Mouse (Mus musculus): ENCODE measurements at regions not wholly inside any gene's neighbourhood (a gene's known extent, or its start where the extent isn't known, plus 50 kb on each side); places are given as distances from the start of the nearest gene placed in this dataset.

GRCm38 (mm10) chr12:118784643-118785042 lies 61.5 kb upstream of the Sp8 start:
- ATAC-seq (replicated peaks in 1 of 2; ENCODE audit: insufficient read depth in 1 of 2, low FRiP score in 2 of 2, low TSS enrichment in 1 of 2, low read depth in 1 of 2, poor library complexity in 2 of 2, severe bottlenecking in 2 of 2) = no peak

- no peak for ATAC-seq (replicated peaks in 1 of 2; ENCODE audit: insufficient read depth in 1 of 2, low FRiP score in 2 of 2, low TSS enrichment in 1 of 2, low read depth in 1 of 2, poor library complexity in 2 of 2, severe bottlenecking in 2 of 2)
Measured at GRCm38 (mm10) chr12:118781978-118782377, 64.2 kb upstream of the Sp8 start.

- ATAC-seq (replicated peaks in 1 of 2; ENCODE audit: insufficient read depth in 1 of 2, low FRiP score in 2 of 2, low TSS enrichment in 1 of 2, low read depth in 1 of 2, poor library complexity in 2 of 2, severe bottlenecking in 2 of 2) = no peak
Measured at GRCm38 (mm10) chr12:118775463-118776064, 70.6 kb upstream of the Sp8 start.

DNA sequence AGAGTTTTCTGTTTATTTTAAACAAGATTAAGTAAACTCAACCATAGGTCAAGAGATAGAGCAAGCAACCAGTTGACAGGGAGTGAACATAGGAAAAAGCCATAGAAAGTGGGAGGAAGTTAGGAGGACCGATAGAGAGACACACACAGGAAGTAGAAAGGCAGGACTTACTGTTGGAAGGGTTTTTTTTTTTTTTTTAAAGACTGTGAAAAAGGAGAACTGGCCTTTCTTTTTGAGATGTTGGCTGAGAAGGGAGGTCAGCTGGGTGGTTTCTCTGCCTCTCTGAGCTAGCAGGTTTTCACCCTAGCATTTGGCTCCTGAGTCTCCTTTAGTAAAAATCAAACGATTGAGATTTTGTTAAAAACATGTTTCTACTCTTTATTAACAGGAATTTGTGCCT lies 73.3 kb upstream of the Sp8 start:
- ATAC-seq (replicated peaks in 1 of 2; ENCODE audit: insufficient read depth in 1 of 2, low FRiP score in 2 of 2, low TSS enrichment in 1 of 2, low read depth in 1 of 2, poor library complexity in 2 of 2, severe bottlenecking in 2 of 2) = no peak

GRCm38 (mm10) chr12:118766472-118766871 lies 79.7 kb upstream of the Sp8 start:
- ATAC-seq (replicated peaks in 1 of 2; ENCODE audit: insufficient read depth in 1 of 2, low FRiP score in 2 of 2, low TSS enrichment in 1 of 2, low read depth in 1 of 2, poor library complexity in 2 of 2, severe bottlenecking in 2 of 2) = no peak

DNA sequence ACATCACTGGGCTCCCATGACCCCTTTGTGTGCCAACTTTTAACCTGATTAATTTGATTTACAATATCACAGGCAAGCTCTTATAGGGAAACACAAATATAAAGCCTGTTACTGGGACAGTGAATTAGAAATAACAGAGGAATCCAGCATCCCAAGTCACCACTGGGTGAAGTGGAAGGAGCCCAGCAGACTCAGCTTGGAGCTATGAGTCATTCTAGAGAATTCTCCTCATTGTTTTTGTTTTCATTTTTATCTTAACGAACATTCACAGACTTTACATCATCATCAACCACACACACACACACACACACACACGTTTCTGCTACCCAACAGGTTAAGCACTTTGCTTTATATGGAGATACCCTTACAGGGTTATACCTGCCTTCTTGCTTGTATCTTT lies 92.1 kb upstream of the Sp8 start:
- ATAC-seq (replicated peaks in 1 of 2; ENCODE audit: insufficient read depth in 1 of 2, low FRiP score in 2 of 2, low TSS enrichment in 1 of 2, low read depth in 1 of 2, poor library complexity in 2 of 2, severe bottlenecking in 2 of 2) = no peak

GRCm38 (mm10) chr12:118739103-118739502 lies 107.0 kb upstream of the Sp8 start:
- ATAC-seq (replicated peaks in 1 of 2; ENCODE audit: insufficient read depth in 1 of 2, low FRiP score in 2 of 2, low TSS enrichment in 1 of 2, low read depth in 1 of 2, poor library complexity in 2 of 2, severe bottlenecking in 2 of 2) = peak in 1 of 2 experiments; percentile 42; a peak in 1 of 4 replicates

DNA sequence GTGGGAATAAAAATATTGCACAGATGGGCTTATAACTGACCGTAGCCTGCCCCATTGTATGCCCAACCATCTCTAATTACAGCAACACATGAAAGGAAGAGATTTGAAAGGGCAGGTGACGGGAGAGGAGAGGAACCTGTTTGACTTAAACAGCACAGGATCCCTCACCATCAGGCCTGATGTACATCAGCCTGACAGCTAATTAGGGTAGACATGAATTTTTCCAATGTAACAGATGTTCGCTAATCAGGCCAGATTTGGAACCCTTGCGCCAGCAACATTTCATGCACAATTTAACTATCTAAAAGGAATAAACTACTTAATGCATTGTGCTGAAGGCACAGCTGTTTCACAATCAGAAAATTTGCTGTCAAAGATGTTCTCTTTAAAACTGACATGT lies 120.2 kb upstream of the Sp8 start:
- ATAC-seq (replicated peaks in 1 of 2; ENCODE audit: insufficient read depth in 1 of 2, low FRiP score in 2 of 2, low TSS enrichment in 1 of 2, low read depth in 1 of 2, poor library complexity in 2 of 2, severe bottlenecking in 2 of 2) = no peak

DNA sequence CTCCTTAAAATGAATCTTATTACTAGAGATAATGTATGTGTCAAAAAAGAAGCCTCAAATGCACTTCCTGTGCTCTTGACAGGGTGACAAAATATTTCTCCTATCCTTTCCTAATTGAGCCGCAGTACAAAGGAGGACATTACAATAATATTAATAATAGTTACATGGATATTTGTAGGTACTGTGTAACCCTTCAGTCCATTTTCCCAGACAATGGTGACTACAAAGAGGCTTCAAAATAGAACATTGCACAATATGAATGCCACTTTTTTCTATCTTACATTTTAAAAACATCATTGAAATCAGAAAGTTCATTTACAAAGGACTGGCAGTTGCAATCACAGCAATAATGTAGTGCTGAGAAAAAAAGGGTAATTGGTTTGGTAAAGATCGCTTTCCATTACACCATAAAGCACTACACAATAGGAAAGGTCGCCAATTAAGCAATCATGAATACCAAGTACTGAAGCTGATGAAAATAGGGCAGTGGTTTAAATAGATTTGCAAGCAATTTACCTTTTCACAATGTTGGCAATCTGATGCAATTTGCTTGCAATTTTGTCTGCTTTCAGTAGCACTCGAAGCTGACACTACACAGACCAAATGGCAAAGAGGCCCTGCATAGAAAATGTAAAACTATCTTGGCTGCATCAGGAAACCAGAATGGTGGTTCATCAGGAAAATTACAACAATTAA lies 126.1 kb upstream of the Sp8 start:
- peak in 1 of 2 experiments; percentile 66; a peak in 1 of 4 replicates for ATAC-seq (replicated peaks in 1 of 2; ENCODE audit: insufficient read depth in 1 of 2, low FRiP score in 2 of 2, low TSS enrichment in 1 of 2, low read depth in 1 of 2, poor library complexity in 2 of 2, severe bottlenecking in 2 of 2)

DNA sequence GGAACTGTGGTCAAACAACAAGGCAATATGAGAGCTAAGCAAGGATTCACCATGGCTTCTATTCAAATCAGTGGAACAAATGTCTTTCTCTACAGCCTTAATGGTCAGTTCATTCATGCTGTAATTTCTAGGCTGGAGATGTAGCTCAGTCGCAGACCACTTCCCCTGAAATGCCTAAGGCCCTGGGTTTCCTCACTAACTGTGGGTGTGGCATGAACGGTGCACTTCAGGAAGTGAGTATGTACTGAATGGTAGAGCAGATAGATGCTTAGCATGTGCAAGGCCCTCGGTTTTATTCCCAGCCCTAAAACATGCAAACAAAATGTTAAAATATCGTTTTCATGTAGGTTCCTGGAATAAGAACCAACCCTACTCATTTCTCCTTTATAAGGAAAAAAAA lies 129.3 kb upstream of the Sp8 start:
- no peak for ATAC-seq (replicated peaks in 1 of 2; ENCODE audit: insufficient read depth in 1 of 2, low FRiP score in 2 of 2, low TSS enrichment in 1 of 2, low read depth in 1 of 2, poor library complexity in 2 of 2, severe bottlenecking in 2 of 2)

- ATAC-seq (replicated peaks in 1 of 2; ENCODE audit: insufficient read depth in 1 of 2, low FRiP score in 2 of 2, low TSS enrichment in 1 of 2, low read depth in 1 of 2, poor library complexity in 2 of 2, severe bottlenecking in 2 of 2) = no peak
Measured at GRCm38 (mm10) chr12:118706626-118707025, 139.5 kb upstream of the Sp8 start.

DNA sequence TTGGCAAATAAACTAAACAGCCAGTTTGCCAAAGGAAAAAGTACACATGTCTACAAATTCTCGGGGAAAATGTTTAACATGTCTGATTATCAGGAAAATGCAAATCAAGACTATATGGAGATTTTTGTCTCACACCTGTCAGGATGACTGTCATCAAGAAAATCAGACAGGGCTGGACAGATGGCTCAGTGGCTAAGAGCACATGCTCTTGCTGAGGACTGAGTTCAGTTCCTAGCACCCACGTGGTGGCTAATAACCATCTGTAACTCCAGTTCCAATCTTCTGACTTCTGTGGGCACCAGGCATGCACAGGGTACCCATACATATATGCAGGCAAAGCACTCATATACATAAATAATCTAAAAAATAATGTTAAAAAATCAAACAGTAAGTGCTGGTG lies 141.3 kb upstream of the Sp8 start:
- no peak for ATAC-seq (replicated peaks in 1 of 2; ENCODE audit: insufficient read depth in 1 of 2, low FRiP score in 2 of 2, low TSS enrichment in 1 of 2, low read depth in 1 of 2, poor library complexity in 2 of 2, severe bottlenecking in 2 of 2)

DNA sequence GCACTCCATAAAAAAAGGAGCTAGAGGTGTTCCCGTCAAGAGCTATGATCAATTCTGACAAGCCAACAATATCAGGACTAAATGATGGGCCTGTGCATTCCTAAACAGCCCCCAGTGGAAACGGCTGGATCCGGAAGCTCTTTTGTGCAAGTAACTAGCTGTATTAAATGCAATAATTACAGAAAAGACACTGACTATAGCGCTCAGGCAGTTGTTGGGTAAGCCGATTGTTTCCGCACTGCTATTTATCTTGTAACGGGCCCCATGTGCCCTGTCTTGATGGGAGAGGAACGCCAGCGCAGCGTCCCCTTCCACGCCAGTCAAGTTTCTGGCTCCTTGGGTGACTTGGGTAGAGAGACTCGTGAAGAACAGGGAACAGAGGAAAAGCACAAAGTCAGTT lies 142.4 kb upstream of the Sp8 start:
- ATAC-seq (replicated peaks in 1 of 2; ENCODE audit: insufficient read depth in 1 of 2, low FRiP score in 2 of 2, low TSS enrichment in 1 of 2, low read depth in 1 of 2, poor library complexity in 2 of 2, severe bottlenecking in 2 of 2) = peak; percentile 21 to 37; a peak in 1 of 4 replicates

DNA sequence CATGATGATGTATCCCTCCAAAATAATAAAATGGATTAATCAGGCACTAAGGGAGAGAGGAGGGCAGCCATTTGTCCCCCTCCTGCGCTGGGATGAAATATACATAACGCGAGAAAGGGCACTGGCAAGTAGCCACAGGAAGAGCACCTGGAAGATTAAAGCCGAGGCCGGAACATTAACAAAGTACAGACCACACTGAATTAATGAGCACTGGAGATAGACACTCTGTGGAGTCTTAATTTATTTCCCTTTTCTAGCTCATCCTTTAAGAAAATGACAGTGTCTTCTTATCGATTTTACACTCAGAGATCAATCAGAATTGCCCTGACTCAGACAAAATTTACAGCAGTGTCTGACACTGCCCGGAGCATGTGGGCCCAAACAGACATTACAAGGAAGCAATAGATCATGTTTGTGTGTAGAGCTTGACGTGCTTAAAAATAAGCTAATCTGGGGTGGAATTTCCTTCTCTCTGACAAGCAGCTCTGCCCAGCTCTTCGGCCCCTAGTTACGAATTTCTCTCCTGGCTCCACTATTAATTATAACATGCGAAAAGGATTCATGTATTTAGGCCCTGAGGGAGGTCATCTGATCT lies 143.0 kb upstream of the Sp8 start:
- peak; percentile 36 to 69; a peak in 2 of 4 replicates for ATAC-seq (replicated peaks in 1 of 2; ENCODE audit: insufficient read depth in 1 of 2, low FRiP score in 2 of 2, low TSS enrichment in 1 of 2, low read depth in 1 of 2, poor library complexity in 2 of 2, severe bottlenecking in 2 of 2)

DNA sequence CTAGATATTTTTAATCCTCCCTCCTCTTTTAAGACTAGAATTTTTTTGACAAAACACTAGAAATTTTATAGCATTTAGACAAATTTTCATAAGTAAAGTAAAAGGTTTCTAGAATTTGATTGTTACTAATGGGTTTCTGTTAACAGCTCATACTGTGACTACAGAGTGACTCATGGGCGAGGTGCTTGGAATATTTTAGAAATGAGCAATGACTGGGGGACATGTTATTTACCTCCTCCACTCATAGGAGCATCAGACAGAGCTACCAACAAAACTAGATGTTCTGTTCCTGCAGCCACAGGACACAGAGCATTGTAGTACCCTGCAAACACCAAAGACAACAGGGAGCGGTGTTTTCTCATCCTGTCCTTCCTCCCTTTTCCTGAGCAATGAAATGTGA lies 144.3 kb upstream of the Sp8 start:
- no peak for ATAC-seq (replicated peaks in 1 of 2; ENCODE audit: insufficient read depth in 1 of 2, low FRiP score in 2 of 2, low TSS enrichment in 1 of 2, low read depth in 1 of 2, poor library complexity in 2 of 2, severe bottlenecking in 2 of 2)

- no peak for ATAC-seq (replicated peaks in 1 of 2; ENCODE audit: insufficient read depth in 1 of 2, low FRiP score in 2 of 2, low TSS enrichment in 1 of 2, low read depth in 1 of 2, poor library complexity in 2 of 2, severe bottlenecking in 2 of 2)
Measured at GRCm38 (mm10) chr12:118698110-118698509, 148.0 kb upstream of the Sp8 start.

DNA sequence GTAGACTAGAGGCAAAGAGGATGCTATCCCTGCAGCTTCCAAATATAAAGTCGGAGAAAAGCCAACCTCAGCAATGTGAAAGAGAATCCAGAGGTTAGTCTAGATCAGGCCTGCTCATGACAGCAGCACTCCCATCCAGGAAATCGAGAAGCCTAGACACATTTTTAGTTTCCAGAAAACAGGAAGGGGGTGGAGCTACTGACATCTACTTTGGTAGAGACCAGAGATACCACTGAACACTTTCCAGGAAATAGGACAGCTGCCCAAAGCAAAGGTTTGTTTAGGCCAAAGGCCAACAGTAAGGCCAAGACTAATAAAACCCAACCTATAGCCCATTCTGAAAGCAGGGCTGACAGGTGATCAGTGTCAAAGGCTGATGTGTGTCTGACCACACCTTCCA lies 151.4 kb upstream of the Sp8 start:
- no peak for ATAC-seq (replicated peaks in 1 of 2; ENCODE audit: insufficient read depth in 1 of 2, low FRiP score in 2 of 2, low TSS enrichment in 1 of 2, low read depth in 1 of 2, poor library complexity in 2 of 2, severe bottlenecking in 2 of 2)

DNA sequence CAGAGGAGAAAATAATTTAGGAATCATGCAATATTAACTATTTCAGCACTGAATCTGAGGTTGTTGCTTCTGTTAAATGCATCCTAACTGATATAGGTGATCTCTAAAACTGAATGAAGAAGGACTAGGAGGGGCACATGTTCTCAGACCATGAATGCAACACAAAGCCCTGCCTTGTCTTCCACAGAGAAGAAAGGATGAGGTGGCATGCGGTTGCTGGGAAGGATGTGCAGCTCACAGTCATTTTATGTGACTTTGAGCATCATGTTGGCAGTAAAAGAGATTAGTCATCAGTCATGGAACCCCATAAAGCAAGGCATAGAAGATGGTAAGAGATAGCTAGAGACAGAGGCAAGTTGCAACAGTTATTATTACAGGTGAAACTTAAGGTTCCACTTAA lies 163.2 kb upstream of the Sp8 start:
- ATAC-seq (replicated peaks in 1 of 2; ENCODE audit: insufficient read depth in 1 of 2, low FRiP score in 2 of 2, low TSS enrichment in 1 of 2, low read depth in 1 of 2, poor library complexity in 2 of 2, severe bottlenecking in 2 of 2) = no peak

DNA sequence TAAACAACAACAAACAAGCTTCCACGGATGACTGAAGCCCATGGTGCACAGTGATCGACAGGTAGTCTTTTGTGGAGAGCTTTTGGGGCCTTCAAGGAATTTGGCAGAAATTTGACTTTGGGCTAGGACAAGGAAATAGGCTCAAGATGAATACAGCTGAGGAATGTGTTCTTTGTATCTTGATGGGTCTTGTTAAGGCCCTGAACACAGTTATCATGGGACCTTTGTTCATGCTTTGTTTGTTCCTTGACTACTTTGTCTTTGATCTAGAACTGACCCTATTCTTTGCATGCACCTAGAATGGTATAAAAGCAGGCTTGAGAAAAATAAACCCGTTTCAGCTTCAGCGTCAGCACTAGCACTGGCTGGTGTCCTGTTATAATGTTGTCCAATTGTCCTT lies 168.1 kb upstream of the Sp8 start:
- ATAC-seq (replicated peaks in 1 of 2; ENCODE audit: insufficient read depth in 1 of 2, low FRiP score in 2 of 2, low TSS enrichment in 1 of 2, low read depth in 1 of 2, poor library complexity in 2 of 2, severe bottlenecking in 2 of 2) = no peak
